Mouse (Mus musculus) MEL (cell line): ENCODE data around the gene Usp19.

Experiments
- CTCF ChIP-seq, 3 experiments: IDR thresholded peaks in 2 of 3; conservative IDR thresholded peaks in 1 of 3; 2 replicates each; pipeline ENCODE4 v1.5.1; 2011 to 2012; ENCODE audit warnings: low read length in 3 of 3, low read depth in 2 of 3, mild to moderate bottlenecking in 2 of 3, improper control_type of control experiment in 1 of 3, inconsistent platforms in 1 of 3, mixed read lengths in 1 of 3, moderate library complexity in 1 of 3; ENCODE audit not compliant: control insufficient read depth in 1 of 3, insufficient read depth in 1 of 3, poor library complexity in 1 of 3, severe bottlenecking in 1 of 3
- E2F4 ChIP-seq: IDR thresholded peaks from 2 replicates; pipeline ENCODE4 v1.6.1; 2011; ENCODE audit warnings: low read depth, low read length, improper control_type of control experiment, borderline replicate concordance
- ELF1 ChIP-seq: IDR thresholded peaks from 2 replicates; pipeline ENCODE4 v1.6.1; 2014; ENCODE audit warnings: low read depth, mild to moderate bottlenecking, inconsistent platforms, low read length, improper control_type of control experiment, moderate library complexity
- EP300 ChIP-seq, 2 experiments: IDR thresholded peaks; 2 replicates each; pipeline ENCODE4 v1.6.1; 2011; ENCODE audit warnings: improper control_type of control experiment in 2 of 2, low read length in 2 of 2, low read depth in 1 of 2, mild to moderate bottlenecking in 1 of 2
- ETS1 ChIP-seq: IDR thresholded peaks from 2 replicates; pipeline ENCODE4 v1.6.1; 2012; ENCODE audit warnings: low read depth, mild to moderate bottlenecking, inconsistent platforms, low read length, improper control_type of control experiment, moderate library complexity
- GABPA ChIP-seq: IDR thresholded peaks from 2 replicates; pipeline ENCODE4 v1.6.1; 2012; ENCODE audit warnings: low read depth, mild to moderate bottlenecking, inconsistent platforms, low read length, improper control_type of control experiment, moderate library complexity
- MAX ChIP-seq: IDR thresholded peaks from 2 replicates; pipeline ENCODE4 v1.6.1; 2011; ENCODE audit warnings: low read length, improper control_type of control experiment
- MAZ ChIP-seq: IDR thresholded peaks from 2 replicates; pipeline ENCODE4 v1.6.1; 2012; ENCODE audit warnings: low read depth, mild to moderate bottlenecking, inconsistent platforms, low read length, improper control_type of control experiment
- POLR2A ChIP-seq, 2 experiments: IDR thresholded peaks; 2 replicates each; pipeline ENCODE4 v1.6.1; 2011 to 2012; ENCODE audit warnings: low read length in 2 of 2, mild to moderate bottlenecking in 2 of 2, control low read depth in 1 of 2, improper control_type of control experiment in 1 of 2, low read depth in 1 of 2, moderate library complexity in 1 of 2; ENCODE audit not compliant: control insufficient read depth in 1 of 2, insufficient read depth in 1 of 2, poor library complexity in 1 of 2
- RAD21 ChIP-seq: IDR thresholded peaks from 2 replicates; pipeline ENCODE4 v1.6.1; 2011; ENCODE audit warnings: mild to moderate bottlenecking, low read depth, low read length, improper control_type of control experiment
- UBTF ChIP-seq: IDR thresholded peaks from 2 replicates; pipeline ENCODE4 v1.6.1; 2012; ENCODE audit warnings: low read depth, mild to moderate bottlenecking, inconsistent platforms, low read length, improper control_type of control experiment, moderate library complexity, borderline replicate concordance; ENCODE audit not compliant: insufficient read depth
- USF2 ChIP-seq, 2 experiments: IDR thresholded peaks; 2 replicates each; pipeline ENCODE4 v1.6.1; 2011 to 2012; ENCODE audit warnings: improper control_type of control experiment in 2 of 2, low read length in 2 of 2, borderline replicate concordance in 1 of 2, inconsistent platforms in 1 of 2, low read depth in 1 of 2, mild to moderate bottlenecking in 1 of 2; ENCODE audit not compliant: insufficient read depth in 1 of 2
- ZKSCAN1 ChIP-seq: IDR thresholded peaks from 2 replicates; pipeline ENCODE4 v1.6.1; 2012; ENCODE audit warnings: low read depth, mild to moderate bottlenecking, inconsistent platforms, low read length, improper control_type of control experiment, moderate library complexity
- ZNF384 ChIP-seq: IDR thresholded peaks from 2 replicates; pipeline ENCODE4 v1.6.1; 2012; ENCODE audit warnings: low read depth, mild to moderate bottlenecking, inconsistent platforms, low read length, improper control_type of control experiment

DNA sequence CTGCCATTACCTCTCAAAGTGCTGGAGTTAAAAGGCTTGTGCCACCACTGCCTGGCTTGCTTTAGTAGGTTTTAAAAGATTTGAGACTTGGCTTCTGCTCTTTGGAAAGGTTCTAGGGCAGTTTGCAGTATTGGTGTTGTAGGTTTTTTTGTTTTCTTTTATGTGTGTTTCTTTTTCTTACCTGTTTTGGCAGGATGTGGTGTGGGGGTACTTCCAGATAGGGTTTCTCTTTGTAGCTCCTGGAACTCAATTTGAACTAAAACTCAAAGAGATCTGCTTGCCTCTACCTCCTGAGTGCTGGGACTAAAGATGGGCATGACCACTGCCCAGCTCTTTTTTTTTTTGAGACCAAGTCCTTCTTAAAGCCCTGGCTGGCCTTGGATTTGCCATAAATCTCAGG lies 50.4 kb downstream of the Usp19 start:
- TF ChIP-seq GABPA (no peak), ELF1 (no peak), EP300 (IDR thresholded peaks at IDR 0.05; ENCODE audit: low read depth in 1 of 2, low read length in 2 of 2) (no peak), MAX (no peak), POLR2A (IDR thresholded peaks at IDR 0.05; ENCODE audit: control insufficient read depth in 1 of 2, insufficient read depth in 1 of 2, low read depth in 1 of 2, low read length in 2 of 2, poor library complexity in 1 of 2) (no peak), E2F4 (no peak), RAD21 (no peak), UBTF (no peak), CTCF (IDR thresholded peaks at IDR 0.05 in 2 of 3, conservative IDR thresholded peaks at IDR 0.05 in 1 of 3; ENCODE audit: control insufficient read depth in 1 of 3, insufficient read depth in 1 of 3, low read depth in 2 of 3, low read length in 3 of 3, poor library complexity in 1 of 3, severe bottlenecking in 1 of 3) (no peak), MAZ (no peak), USF2 (IDR thresholded peaks at IDR 0.05; ENCODE audit: borderline replicate concordance in 1 of 2, insufficient read depth in 1 of 2, low read depth in 1 of 2, low read length in 2 of 2) (no peak), ZKSCAN1 (no peak), ZNF384 (no peak), ETS1 (no peak)
